In the genomic region with DNA sequence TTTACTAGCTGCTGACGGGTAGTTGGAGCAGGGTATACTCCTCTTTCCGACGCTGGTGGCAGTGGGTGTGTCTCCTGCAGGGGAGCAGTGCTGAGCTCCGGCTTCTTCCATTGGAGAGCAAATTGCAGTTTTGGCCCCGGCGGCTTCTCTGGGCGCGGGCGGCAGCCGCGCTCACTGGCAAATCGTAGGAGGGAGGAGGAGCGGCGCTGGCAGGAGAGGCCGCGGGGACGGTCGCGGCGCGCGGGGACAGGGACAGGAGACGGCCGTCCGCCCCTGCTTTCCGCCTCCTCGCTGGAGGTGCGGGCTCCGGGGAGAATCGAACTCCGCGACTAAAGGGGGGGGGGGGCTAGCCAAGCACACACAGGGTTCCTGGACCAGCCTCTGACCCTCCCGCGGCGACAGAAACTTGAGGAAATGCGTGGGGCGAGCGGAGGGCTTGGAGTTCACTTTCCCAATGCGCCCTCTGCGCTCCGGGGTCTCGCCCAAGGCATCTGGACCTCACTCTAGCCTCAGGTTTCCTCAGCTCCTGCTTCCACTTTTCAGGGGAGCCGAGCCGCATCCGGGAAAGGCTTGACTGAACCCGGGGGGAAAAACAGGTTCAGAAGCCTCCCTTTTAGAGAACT, we compare ENCODE assay signal across 8 mouse cellular contexts. TPM values are rescaled to one million over a fixed set of nuclear protein-coding genes. Genes with fewer than 3 reads are reported as not detected.
DNase-seq lines count a peak whose midpoint lies in the region; ATAC-seq and TF ChIP-seq lines count a peak whose summit lies in the region.

No protein-coding gene starts in this region.

- peak overlapping the region; percentile 56 for H3K4me3 ChIP-seq in heart, embryonic 13.5 days
- peak overlapping the region; percentile 31 to 45 for H3K4me3 ChIP-seq in liver, embryonic 14.5 days (ENCODE audit: insufficient read depth in 1 of 2, low read depth in 2 of 2, low read length in 2 of 2)
- peak overlapping the region; percentile 31 for H3K4me3 ChIP-seq in neural tube, embryonic 14.5 days (ENCODE audit: low read depth, low read length)

- H3K9me3 ChIP-seq in heart, embryonic 13.5 days: no peaks in the 10 kb centered on the region
- no peaks in the 10 kb centered on the region for H3K9me3 ChIP-seq in liver, embryonic 14.5 days (ENCODE audit: control insufficient read depth, low read length)
- H3K9me3 ChIP-seq in neural tube, embryonic 14.5 days (ENCODE audit: control insufficient read depth, low read length): no peaks in the 10 kb centered on the region

- H3K9ac ChIP-seq in heart, embryonic 13.5 days: peak overlapping the region; percentile 73
- H3K9ac ChIP-seq in liver, embryonic 14.5 days (replicated peaks): no peak overlapping the region
- H3K9ac ChIP-seq in neural tube, embryonic 14.5 days (replicated peaks; ENCODE audit: low read depth, low read length): no peak overlapping the region

- TF ChIP-seq CTCF in liver, embryonic 14.5 days (IDR thresholded peaks at IDR 0.05; ENCODE audit: low read depth): no peak

- no peaks in the 10 kb centered on the region for H3K36me3 ChIP-seq in heart, embryonic 13.5 days
- H3K36me3 ChIP-seq in liver, embryonic 14.5 days (replicated peaks; ENCODE audit: control insufficient read depth, insufficient read depth, low read depth): no peaks in the 10 kb centered on the region
- no peaks in the 10 kb centered on the region for H3K36me3 ChIP-seq in neural tube, embryonic 14.5 days (ENCODE audit: control insufficient read depth, insufficient read depth, low read length)

- no peak overlapping the region for H3K27ac ChIP-seq in heart, embryonic 13.5 days (replicated peaks)
- H3K27ac ChIP-seq in liver, embryonic 14.5 days: no peak overlapping the region
- H3K27ac ChIP-seq in neural tube, embryonic 14.5 days (ENCODE audit: low read depth, low read length): no peak overlapping the region

- peaks cover 51% of the 10 kb centered on the region for H3K4me1 ChIP-seq in heart, embryonic 13.5 days
- 0 out of 4 replicates have a peak, but pooled peaks cover 0 to 4% of the 10 kb centered on the region in 2 experiments for H3K4me1 ChIP-seq in liver, embryonic 14.5 days (replicated peaks; ENCODE audit: control insufficient read depth in 2 of 2, insufficient read depth in 2 of 2, low read length in 1 of 2)
- peaks cover 16% of the 10 kb centered on the region for H3K4me1 ChIP-seq in neural tube, embryonic 14.5 days (ENCODE audit: control insufficient read depth, insufficient read depth, low read length)

- TF ChIP-seq EP300 in liver, embryonic 14.5 days (IDR thresholded peaks at IDR 0.05; ENCODE audit: low read depth): no peak

- peaks cover 97% of the 10 kb centered on the region for H3K27me3 ChIP-seq in heart, embryonic 13.5 days (replicated peaks)
- H3K27me3 ChIP-seq in liver, embryonic 14.5 days (ENCODE audit: control insufficient read depth, insufficient read depth, low read length): peaks cover 84% of the 10 kb centered on the region
- peaks cover 57% of the 10 kb centered on the region for H3K27me3 ChIP-seq in neural tube, embryonic 14.5 days (ENCODE audit: control insufficient read depth, insufficient read depth, low read length)

- H3K4me2 ChIP-seq in heart, embryonic 13.5 days: peak overlapping the region; percentile 86
- peak overlapping the region; percentile 66 for H3K4me2 ChIP-seq in liver, embryonic 14.5 days (ENCODE audit: low read depth)
- H3K4me2 ChIP-seq in neural tube, embryonic 14.5 days (ENCODE audit: low read depth, low read length): peak overlapping the region; percentile 46

- WGBS in heart, embryonic 13.5 days: under 1% methylated on average over 45 of the region's 46 CpGs
- WGBS in liver, embryonic 14.5 days (ENCODE audit: insufficient replicate concordance): under 1% methylated on average over 38 of the region's 46 CpGs
- WGBS in neural tube, embryonic 14.5 days: under 1% methylated on average over 44 of the region's 46 CpGs

- 0 out of 2 replicates have a peak, but pooled peaks have one; percentile 6 for ATAC-seq in common myeloid progenitor, adult 5-6 weeks (replicated peaks; ENCODE audit: low read depth, poor library complexity, severe bottlenecking)
- ATAC-seq in heart, embryonic 13.5 days (ENCODE audit: extremely low read depth, insufficient number of reproducible peaks, low FRiP score, low TSS enrichment): no peak
- no peak for ATAC-seq in liver, embryonic 14.5 days (ENCODE audit: insufficient read depth)
- ATAC-seq in neural tube, embryonic 14.5 days (ENCODE audit: low read depth): no peak

- DNase-seq in CD4-positive helper T cell, adult 2 months (ENCODE audit: low read depth, low spot score): peak; percentile 58
- peak; percentile 69 for DNase-seq in MN1 (ENCODE audit: low spot score)
- peak; percentile 37 for DNase-seq in kidney, postnatal 14 days
- no peak for DNase-seq in liver, embryonic 14.5 days (ENCODE audit: low read depth in 3 of 3, low spot score in 3 of 3)
- DNase-seq in c-Kit-positive CD71-positive TER-119-positive erythroid progenitor cells, embryonic 14.5 days (ENCODE audit: low spot score): no peak

RNA-seq across cellular contexts. Expression of gene Kcnh3, which starts 1.0 kb away (rescaled TPM):
- total RNA-seq in common myeloid progenitor, adult 5-6 weeks (2017): 0.05 TPM in 1 of 2 replicates, not detected in the other
- 0.19 and 0.45 TPM in 2 replicates for polyA plus RNA-seq in heart, embryonic 13.5 days (2015; fragmentation: Nextera tagmentation; extraction: Ambion mirVana)
- polyA plus RNA-seq in liver, embryonic 14.5 days (2012; rRNA removed): 0.12 and 0.13 TPM in 2 replicates
- 0.13 TPM in 2 replicates for polyA plus RNA-seq in liver, embryonic 14.5 days (2014; fragmentation: Nextera tagmentation; extraction: Ambion mirVana)
- 0.63 and 0.66 TPM in 2 replicates for polyA plus RNA-seq in neural tube, embryonic 14.5 days (2014; fragmentation: Nextera tagmentation; extraction: Ambion mirVana)

RNA-seq across cellular contexts. Expression of gene Mcrs1, which starts 28.1 kb away (rescaled TPM):
- 57.8 and 61.0 TPM in 2 replicates for total RNA-seq in common myeloid progenitor, adult 5-6 weeks (2017)
- 149 TPM in 2 replicates for polyA plus RNA-seq in heart, embryonic 13.5 days (2015; fragmentation: Nextera tagmentation; extraction: Ambion mirVana)
- 25.6 and 26.2 TPM in 2 replicates for polyA plus RNA-seq in liver, embryonic 14.5 days (2012; rRNA removed)
- 41.2 and 47.1 TPM in 2 replicates for polyA plus RNA-seq in liver, embryonic 14.5 days (2014; fragmentation: Nextera tagmentation; extraction: Ambion mirVana)
- polyA plus RNA-seq in neural tube, embryonic 14.5 days (2014; fragmentation: Nextera tagmentation; extraction: Ambion mirVana): 202 and 213 TPM in 2 replicates

Comparison
In these comparisons a context has a peak if more than half of its experiments do, and no peak if none do; other contexts are left out.
1. DNase-seq: peak in CD4-positive helper T cell, adult 2 months (single experiment), MN1 (single experiment) and kidney, postnatal 14 days (single experiment); none in liver, embryonic 14.5 days (0 of 3) and c-Kit-positive CD71-positive TER-119-positive erythroid progenitor cells, embryonic 14.5 days (single experiment).
2. Peak in every context shown above with its lines, with median percentiles within 50 percentile points of each other: H3K4me2 ChIP-seq and H3K4me3 ChIP-seq.